Mouse (Mus musculus) retina, postnatal 7 days (tissue): ENCODE data around the gene Kcnt1.
A peak's percentile ranks its signal among the peaks of the same experiment; 100 is the strongest.

Source experiments
- DNase-seq: peaks from one replicate; pipeline ENCODE4 v3.0.0-alpha.2; 2012; ENCODE audit warnings: low read depth, low spot score

Gene Kcnt1

GRCm38 (mm10) chr2:25877736-25878268 is 14.3 kb downstream of the Kcnt1 start:
- no peak for DNase-seq

GRCm38 (mm10) chr2:25878516-25878915 is 15.0 kb downstream of the Kcnt1 start:
- DNase-seq: no peak

- no peak for DNase-seq
Measured at GRCm38 (mm10) chr2:25879061-25879460, 15.5 kb downstream of the Kcnt1 start.

GRCm38 (mm10) chr2:25882276-25882675 is 18.7 kb downstream of the Kcnt1 start:
- DNase-seq: no peak

- no peak for DNase-seq
Measured at GRCm38 (mm10) chr2:25884756-25885155, 21.2 kb downstream of the Kcnt1 start.

- no peak for DNase-seq
Measured at GRCm38 (mm10) chr2:25887226-25887625, 23.7 kb downstream of the Kcnt1 start.

GRCm38 (mm10) chr2:25888144-25888543 is 24.6 kb downstream of the Kcnt1 start:
- DNase-seq: no peak

GRCm38 (mm10) chr2:25892440-25892839 is 28.9 kb downstream of the Kcnt1 start:
- DNase-seq: no peak

GRCm38 (mm10) chr2:25898970-25899369 is 35.4 kb downstream of the Kcnt1 start:
- no peak for DNase-seq

GRCm38 (mm10) chr2:25909872-25910271 is 46.3 kb downstream of the Kcnt1 start:
- no peak for DNase-seq

GRCm38 (mm10) chr2:25913247-25913646 is 49.7 kb downstream of the Kcnt1 start:
- no peak for DNase-seq

GRCm38 (mm10) chr2:25914201-25914600 is 50.7 kb downstream of the Kcnt1 start:
- DNase-seq: no peak

GRCm38 (mm10) chr2:25914821-25915220 is 51.3 kb downstream of the Kcnt1 start:
- no peak for DNase-seq

GRCm38 (mm10) chr2:25918408-25918807 is 54.9 kb downstream of the Kcnt1 start:
- no peak for DNase-seq

GRCm38 (mm10) chr2:25919972-25920371 is 56.4 kb downstream of the Kcnt1 start:
- DNase-seq: no peak

- DNase-seq: no peak
Measured at GRCm38 (mm10) chr2:25923799-25924198, 60.3 kb downstream of the Kcnt1 start.

GRCm38 (mm10) chr2:25924934-25925333 is 61.4 kb downstream of the Kcnt1 start:
- no peak for DNase-seq

- DNase-seq: no peak
Measured at GRCm38 (mm10) chr2:25927821-25928220, 64.3 kb downstream of the Kcnt1 start.

GRCm38 (mm10) chr2:25931249-25931859 is 67.8 kb downstream of the Kcnt1 start:
- peak; percentile 28 for DNase-seq

- no peak for DNase-seq
Measured at GRCm38 (mm10) chr2:25940503-25940902, 77.0 kb downstream of the Kcnt1 start.

- no peak for DNase-seq
Measured at GRCm38 (mm10) chr2:25943822-25944221, 80.3 kb downstream of the Kcnt1 start.

- no peak for DNase-seq
Measured at GRCm38 (mm10) chr2:25947950-25948349, 84.4 kb downstream of the Kcnt1 start.

GRCm38 (mm10) chr2:25949291-25949690 is 85.8 kb downstream of the Kcnt1 start:
- DNase-seq: no peak
